Mouse (Mus musculus) MEL (cell line): Measurements from ENCODE around the gene Hist1h2bh. TPM values are rescaled to one million over a fixed set of nuclear protein-coding genes. Genes with fewer than 3 reads are reported as not detected.

ENCODE experiments used
- DNase-seq: peaks from one replicate; pipeline ENCODE4 v3.0.0; 2011; ENCODE audit warnings: low read depth, low spot score
- H3K27ac ChIP-seq: 2 replicates; pipeline ENCODE4 v1.5.1; 2012; ENCODE audit warnings: low read depth, mild to moderate bottlenecking, control low read depth, low read length, moderate library complexity; ENCODE audit not compliant: control insufficient read depth
- H3K27me3 ChIP-seq, 2 experiments: fragments of 150-350 bp in 1 of 2; sonication (generic) in 1 of 2; 2 replicates each; pipeline ENCODE4 v1.6.1; 2012; ENCODE audit warnings: low read length in 2 of 2, mild to moderate bottlenecking in 2 of 2, improper control_type of control experiment in 1 of 2, moderate library complexity in 1 of 2; ENCODE audit not compliant: insufficient read depth in 2 of 2, control insufficient read depth in 1 of 2
- H3K36me3 ChIP-seq, 2 experiments: 2 replicates each; pipeline ENCODE4 v1.6.1; 2012 to 2014; ENCODE audit warnings: low read length in 2 of 2, improper control_type of control experiment in 1 of 2, inconsistent platforms in 1 of 2, mild to moderate bottlenecking in 1 of 2; ENCODE audit not compliant: insufficient read depth in 2 of 2, control insufficient read depth in 1 of 2
- H3K4me1 ChIP-seq, 2 experiments: fragments of 150-350 bp in 1 of 2; sonication (generic) in 1 of 2; 2 replicates each; pipeline ENCODE4 v1.6.1; 2012; ENCODE audit warnings: low read length in 2 of 2, improper control_type of control experiment in 1 of 2, mild to moderate bottlenecking in 1 of 2; ENCODE audit not compliant: insufficient read depth in 2 of 2, control insufficient read depth in 1 of 2
- H3K4me3 ChIP-seq, 2 experiments: fragments of 150-350 bp in 1 of 2; sonication (generic) in 1 of 2; 2 replicates each; pipeline ENCODE4 v1.5.1; 2012; ENCODE audit warnings: low read depth in 2 of 2, low read length in 2 of 2, mild to moderate bottlenecking in 2 of 2, moderate library complexity in 2 of 2, control low read depth in 1 of 2, improper control_type of control experiment in 1 of 2; ENCODE audit not compliant: control insufficient read depth in 1 of 2, insufficient read depth in 1 of 2
- H3K79me2 ChIP-seq: 2 replicates; pipeline ENCODE4 v1.6.1; 2012; ENCODE audit warnings: mild to moderate bottlenecking, low read length, moderate library complexity; ENCODE audit not compliant: control insufficient read depth, poor library complexity, insufficient read depth
- H3K9ac ChIP-seq: 2 replicates; pipeline ENCODE4 v1.6.1; 2012; ENCODE audit warnings: low read depth, mild to moderate bottlenecking, control low read depth, low read length, moderate library complexity; ENCODE audit not compliant: control insufficient read depth, poor library complexity, severe bottlenecking
- H3K9me3 ChIP-seq: fragments of 150-350 bp; sonication (generic); replicated peaks from 2 replicates; pipeline ENCODE4 v1.6.1; 2012; ENCODE audit warnings: mild to moderate bottlenecking, low read length, improper control_type of control experiment, moderate library complexity; ENCODE audit not compliant: insufficient read depth
- CTCF ChIP-seq, 3 experiments: IDR thresholded peaks in 2 of 3; conservative IDR thresholded peaks in 1 of 3; 2 replicates each; pipeline ENCODE4 v1.5.1; 2011 to 2012; ENCODE audit warnings: low read length in 3 of 3, low read depth in 2 of 3, mild to moderate bottlenecking in 2 of 3, improper control_type of control experiment in 1 of 3, inconsistent platforms in 1 of 3, mixed read lengths in 1 of 3, moderate library complexity in 1 of 3; ENCODE audit not compliant: control insufficient read depth in 1 of 3, insufficient read depth in 1 of 3, poor library complexity in 1 of 3, severe bottlenecking in 1 of 3
- E2F4 ChIP-seq: IDR thresholded peaks from 2 replicates; pipeline ENCODE4 v1.6.1; 2011; ENCODE audit warnings: low read depth, low read length, improper control_type of control experiment, borderline replicate concordance
- ELF1 ChIP-seq: IDR thresholded peaks from 2 replicates; pipeline ENCODE4 v1.6.1; 2014; ENCODE audit warnings: low read depth, mild to moderate bottlenecking, inconsistent platforms, low read length, improper control_type of control experiment, moderate library complexity
- ETS1 ChIP-seq: IDR thresholded peaks from 2 replicates; pipeline ENCODE4 v1.6.1; 2012; ENCODE audit warnings: low read depth, mild to moderate bottlenecking, inconsistent platforms, low read length, improper control_type of control experiment, moderate library complexity
- GATA1 ChIP-seq: IDR thresholded peaks from 2 replicates; pipeline ENCODE4 v1.6.1; 2011; ENCODE audit warnings: low read depth, low read length, improper control_type of control experiment
- MAFK ChIP-seq: IDR thresholded peaks from 2 replicates; pipeline ENCODE4 v1.6.1; 2011; ENCODE audit warnings: low read depth, mild to moderate bottlenecking, low read length, improper control_type of control experiment, borderline replicate concordance
- MAZ ChIP-seq: IDR thresholded peaks from 2 replicates; pipeline ENCODE4 v1.6.1; 2012; ENCODE audit warnings: low read depth, mild to moderate bottlenecking, inconsistent platforms, low read length, improper control_type of control experiment
- MXI1 ChIP-seq: IDR thresholded peaks from 2 replicates; pipeline ENCODE4 v1.6.1; 2011; ENCODE audit warnings: mild to moderate bottlenecking, low read depth, low read length, improper control_type of control experiment
- MYB ChIP-seq: IDR thresholded peaks from 2 replicates; pipeline ENCODE4 v1.6.1; 2011; ENCODE audit warnings: mild to moderate bottlenecking, low read depth, low read length, improper control_type of control experiment
- MYC ChIP-seq: IDR thresholded peaks from 2 replicates; pipeline ENCODE4 v1.6.1; 2011; ENCODE audit warnings: low read depth, mild to moderate bottlenecking, low read length, improper control_type of control experiment, moderate library complexity
- NRF1 ChIP-seq: IDR thresholded peaks from 2 replicates; pipeline ENCODE4 v1.6.1; 2014; ENCODE audit warnings: low read depth, mild to moderate bottlenecking, inconsistent platforms, low read length, improper control_type of control experiment, moderate library complexity; ENCODE audit not compliant: poor library complexity, insufficient read depth, severe bottlenecking
- POLR2AphosphoS5 ChIP-seq: IDR thresholded peaks from 2 replicates; pipeline ENCODE4 v1.6.1; 2012; ENCODE audit warnings: low read depth, borderline replicate concordance, mild to moderate bottlenecking, inconsistent platforms, low read length, moderate library complexity, mixed read lengths
- RCOR1 ChIP-seq: IDR thresholded peaks from 2 replicates; pipeline ENCODE4 v1.6.1; 2012; ENCODE audit warnings: low read depth, mild to moderate bottlenecking, inconsistent platforms, low read length, improper control_type of control experiment
- SIN3A ChIP-seq: IDR thresholded peaks from 2 replicates; pipeline ENCODE4 v1.6.1; 2012; ENCODE audit warnings: low read length, improper control_type of control experiment, inconsistent platforms
- TCF12 ChIP-seq: IDR thresholded peaks from 2 replicates; pipeline ENCODE4 v1.6.1; 2014; ENCODE audit warnings: low read depth, mild to moderate bottlenecking, inconsistent platforms, low read length, improper control_type of control experiment, moderate library complexity
- ZC3H11A ChIP-seq: IDR thresholded peaks from 2 replicates; pipeline ENCODE4 v1.6.1; 2012; ENCODE audit warnings: low read depth, mild to moderate bottlenecking, inconsistent platforms, low read length, improper control_type of control experiment
- polyA plus RNA-seq, 2 experiments: library from polyadenylated mRNA; stranded (reverse) in 1 of 2; unstranded in 1 of 2; fragments of >175 nt in 1 of 2; fragments of >200 nt in 1 of 2; gene quantifications; 2 replicates each; pipeline versions ENCODE4 v1.2.1 to v1.2.4; 2012; ENCODE audit warnings: low replicate concordance in 2 of 2, low read depth in 1 of 2; ENCODE audit not compliant: insufficient read length in 2 of 2, insufficient read depth in 1 of 2, missing spikeins in 1 of 2
- total RNA-seq: library from RNA; depleted of rRNA; stranded (reverse); fragments of 300-350 nt; gene quantifications from 2 replicates; pipeline ENCODE4 v1.2.3, GENCODE M21; 2012

Gene Hist1h2bh
- total and polyA plus RNA-seq, 3 experiments: 0.70 to 275 TPM; not detected in 1

DNA sequence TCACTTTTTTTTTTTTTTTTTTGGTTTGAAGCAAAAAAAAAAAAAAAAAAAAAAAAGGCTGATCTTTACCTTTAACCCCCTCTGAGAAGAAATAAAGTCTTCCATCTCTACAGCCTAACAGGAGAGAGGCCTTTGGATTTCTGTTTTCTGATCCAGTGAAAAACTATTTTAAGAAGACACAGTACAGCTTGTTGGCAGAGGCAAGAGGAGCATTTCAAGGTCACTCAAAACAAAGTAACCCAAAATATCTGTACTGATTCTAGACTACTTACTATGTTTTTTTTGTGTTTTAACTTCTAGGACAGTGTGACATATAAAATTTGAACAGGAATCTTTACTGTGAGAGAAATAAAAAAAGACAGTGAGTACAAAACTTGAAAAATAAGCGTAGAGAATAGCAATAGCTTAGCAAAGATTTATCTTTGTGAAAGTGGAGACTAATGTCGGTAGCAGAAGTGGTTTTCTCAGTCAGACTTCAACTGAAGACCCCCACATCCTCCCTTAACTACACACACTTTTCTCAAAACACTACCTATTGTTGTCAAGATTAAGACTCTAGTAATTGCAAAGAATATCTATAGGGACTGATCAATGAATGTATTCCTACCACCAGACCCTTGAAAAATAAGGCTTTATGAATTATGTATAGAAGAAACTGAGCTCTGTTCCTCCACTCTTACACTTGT, 13.6 kb downstream of the Hist1h2bh start:
- peaks cover 3 to 6% of the 10 kb centered on the region in 2 experiments; a peak in 3 of 4 replicates for H3K4me1 ChIP-seq
- no peaks in the 10 kb centered on the region for H3K27me3 ChIP-seq
- TF ChIP-seq MYB (no peak), RCOR1 (no peak), E2F4 (no peak)
- peak overlapping the region; percentile 66 for H3K9ac ChIP-seq
- H3K9me3 ChIP-seq: no peaks in the 10 kb centered on the region
- peak overlapping the region; percentile 48 to 50 for H3K4me3 ChIP-seq
- DNase-seq: peak; percentile 37
- peaks cover 0 to 23% of the 10 kb centered on the region in 2 experiments; a peak in 2 of 4 replicates for H3K36me3 ChIP-seq
- H3K27ac ChIP-seq: no peak overlapping the region; the same call in 1 of the 2 replicates
- peaks cover 3% of the 10 kb centered on the region; the same call in 1 of the 2 replicates for H3K79me2 ChIP-seq

DNA sequence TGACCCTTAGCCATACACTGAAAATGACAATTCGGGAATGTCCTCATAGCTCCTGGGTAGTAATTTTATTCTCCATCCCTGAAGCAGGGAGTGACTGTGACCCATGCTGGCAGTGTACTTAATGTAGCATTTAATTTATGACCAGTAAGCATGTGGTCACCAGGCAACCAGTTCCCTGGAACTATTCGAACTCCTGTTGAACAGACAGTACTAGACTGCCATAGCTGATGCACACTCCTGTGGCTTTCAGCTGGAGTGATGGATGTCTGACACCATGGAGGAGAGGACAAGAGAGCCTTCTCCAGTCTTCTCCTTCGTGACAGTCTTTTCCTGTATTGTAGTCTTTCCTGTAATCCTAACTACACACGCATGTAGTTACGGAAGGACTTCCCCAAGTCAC, 14.2 kb downstream of the Hist1h2bh start:
- H3K9ac ChIP-seq: no peak overlapping the region
- no peaks in the 10 kb centered on the region for H3K27me3 ChIP-seq
- H3K79me2 ChIP-seq: no peaks in the 10 kb centered on the region; the same call in 1 of the 2 replicates
- no peak for DNase-seq
- TF ChIP-seq SIN3A: no peak
- TF ChIP-seq MXI1: no peak
- no peak for TF ChIP-seq GATA1
- TF ChIP-seq CTCF (IDR thresholded peaks at IDR 0.05 in 2 of 3, conservative IDR thresholded peaks at IDR 0.05 in 1 of 3; ENCODE audit: control insufficient read depth in 1 of 3, insufficient read depth in 1 of 3, low read depth in 2 of 3, low read length in 3 of 3, poor library complexity in 1 of 3, severe bottlenecking in 1 of 3): no peak
- TF ChIP-seq POLR2AphosphoS5: no peak
- TF ChIP-seq MYC: no peak
- TF ChIP-seq MAZ: no peak
- TF ChIP-seq ETS1: no peak
- no peak for TF ChIP-seq MYB
- TF ChIP-seq TCF12: no peak
- TF ChIP-seq ZC3H11A: no peak
- no peak for TF ChIP-seq NRF1
- TF ChIP-seq E2F4: no peak
- no peak for TF ChIP-seq RCOR1
- TF ChIP-seq ELF1: no peak
- TF ChIP-seq MAFK: no peak
- H3K9me3 ChIP-seq: no peaks in the 10 kb centered on the region
- no peak overlapping the region for H3K4me3 ChIP-seq
- peaks cover 0 to 26% of the 10 kb centered on the region in 2 experiments; a peak in 2 of 4 replicates for H3K36me3 ChIP-seq
- no peak overlapping the region for H3K27ac ChIP-seq
- H3K4me1 ChIP-seq: peaks cover 6% of the 10 kb centered on the region in 2 experiments
